Mouse (Mus musculus) MEL (cell line): ENCODE measurements around the gene Cyp2e1. TPM values are rescaled to one million over a fixed set of nuclear protein-coding genes. Genes with fewer than 3 reads are reported as not detected.

Experiments used
- DNase-seq: peaks from one replicate; pipeline ENCODE4 v3.0.0; 2011; ENCODE audit warnings: low read depth, low spot score
- H3K27ac ChIP-seq: 2 replicates; pipeline ENCODE4 v1.5.1; 2012; ENCODE audit warnings: low read depth, mild to moderate bottlenecking, control low read depth, low read length, moderate library complexity; ENCODE audit not compliant: control insufficient read depth
- H3K27me3 ChIP-seq, 2 experiments: fragments of 150-350 bp in 1 of 2; sonication (generic) in 1 of 2; 2 replicates each; pipeline ENCODE4 v1.6.1; 2012; ENCODE audit warnings: low read length in 2 of 2, mild to moderate bottlenecking in 2 of 2, improper control_type of control experiment in 1 of 2, moderate library complexity in 1 of 2; ENCODE audit not compliant: insufficient read depth in 2 of 2, control insufficient read depth in 1 of 2
- H3K36me3 ChIP-seq, 2 experiments: 2 replicates each; pipeline ENCODE4 v1.6.1; 2012 to 2014; ENCODE audit warnings: low read length in 2 of 2, improper control_type of control experiment in 1 of 2, inconsistent platforms in 1 of 2, mild to moderate bottlenecking in 1 of 2; ENCODE audit not compliant: insufficient read depth in 2 of 2, control insufficient read depth in 1 of 2
- H3K4me1 ChIP-seq, 2 experiments: fragments of 150-350 bp in 1 of 2; sonication (generic) in 1 of 2; 2 replicates each; pipeline ENCODE4 v1.6.1; 2012; ENCODE audit warnings: low read length in 2 of 2, improper control_type of control experiment in 1 of 2, mild to moderate bottlenecking in 1 of 2; ENCODE audit not compliant: insufficient read depth in 2 of 2, control insufficient read depth in 1 of 2
- H3K4me3 ChIP-seq, 2 experiments: fragments of 150-350 bp in 1 of 2; sonication (generic) in 1 of 2; 2 replicates each; pipeline ENCODE4 v1.5.1; 2012; ENCODE audit warnings: low read depth in 2 of 2, low read length in 2 of 2, mild to moderate bottlenecking in 2 of 2, moderate library complexity in 2 of 2, control low read depth in 1 of 2, improper control_type of control experiment in 1 of 2; ENCODE audit not compliant: control insufficient read depth in 1 of 2, insufficient read depth in 1 of 2
- H3K79me2 ChIP-seq: 2 replicates; pipeline ENCODE4 v1.6.1; 2012; ENCODE audit warnings: mild to moderate bottlenecking, low read length, moderate library complexity; ENCODE audit not compliant: control insufficient read depth, poor library complexity, insufficient read depth
- H3K9ac ChIP-seq: 2 replicates; pipeline ENCODE4 v1.6.1; 2012; ENCODE audit warnings: low read depth, mild to moderate bottlenecking, control low read depth, low read length, moderate library complexity; ENCODE audit not compliant: control insufficient read depth, poor library complexity, severe bottlenecking
- H3K9me3 ChIP-seq: fragments of 150-350 bp; sonication (generic); replicated peaks from 2 replicates; pipeline ENCODE4 v1.6.1; 2012; ENCODE audit warnings: mild to moderate bottlenecking, low read length, improper control_type of control experiment, moderate library complexity; ENCODE audit not compliant: insufficient read depth
- BHLHE40 ChIP-seq: IDR thresholded peaks from 2 replicates; pipeline ENCODE4 v1.6.1; 2012; ENCODE audit warnings: low read depth, mild to moderate bottlenecking, inconsistent platforms, low read length, improper control_type of control experiment, borderline replicate concordance
- CHD1 ChIP-seq: IDR thresholded peaks from 2 replicates; pipeline ENCODE4 v1.6.1; 2012; ENCODE audit warnings: low read depth, mild to moderate bottlenecking, inconsistent platforms, low read length, improper control_type of control experiment
- ELF1 ChIP-seq: IDR thresholded peaks from 2 replicates; pipeline ENCODE4 v1.6.1; 2014; ENCODE audit warnings: low read depth, mild to moderate bottlenecking, inconsistent platforms, low read length, improper control_type of control experiment, moderate library complexity
- GABPA ChIP-seq: IDR thresholded peaks from 2 replicates; pipeline ENCODE4 v1.6.1; 2012; ENCODE audit warnings: low read depth, mild to moderate bottlenecking, inconsistent platforms, low read length, improper control_type of control experiment, moderate library complexity
- MAFK ChIP-seq: IDR thresholded peaks from 2 replicates; pipeline ENCODE4 v1.6.1; 2011; ENCODE audit warnings: low read depth, mild to moderate bottlenecking, low read length, improper control_type of control experiment, borderline replicate concordance
- MAX ChIP-seq: IDR thresholded peaks from 2 replicates; pipeline ENCODE4 v1.6.1; 2011; ENCODE audit warnings: low read length, improper control_type of control experiment
- MEF2A ChIP-seq: IDR thresholded peaks from 2 replicates; pipeline ENCODE4 v1.6.1; 2014; ENCODE audit warnings: low read depth, mild to moderate bottlenecking, inconsistent platforms, low read length, improper control_type of control experiment; ENCODE audit not compliant: poor library complexity, insufficient replicate concordance, severe bottlenecking; ENCODE audit errors: extremely low read depth
- MXI1 ChIP-seq: IDR thresholded peaks from 2 replicates; pipeline ENCODE4 v1.6.1; 2011; ENCODE audit warnings: mild to moderate bottlenecking, low read depth, low read length, improper control_type of control experiment
- MYB ChIP-seq: IDR thresholded peaks from 2 replicates; pipeline ENCODE4 v1.6.1; 2011; ENCODE audit warnings: mild to moderate bottlenecking, low read depth, low read length, improper control_type of control experiment
- MYC ChIP-seq: IDR thresholded peaks from 2 replicates; pipeline ENCODE4 v1.6.1; 2011; ENCODE audit warnings: low read depth, mild to moderate bottlenecking, low read length, improper control_type of control experiment, moderate library complexity
- NELFE ChIP-seq: IDR thresholded peaks from 2 replicates; pipeline ENCODE4 v1.6.1; 2011; ENCODE audit warnings: low read depth, low read length, improper control_type of control experiment
- NRF1 ChIP-seq: IDR thresholded peaks from 2 replicates; pipeline ENCODE4 v1.6.1; 2014; ENCODE audit warnings: low read depth, mild to moderate bottlenecking, inconsistent platforms, low read length, improper control_type of control experiment, moderate library complexity; ENCODE audit not compliant: poor library complexity, insufficient read depth, severe bottlenecking
- POLR2A ChIP-seq, 2 experiments: IDR thresholded peaks; 2 replicates each; pipeline ENCODE4 v1.6.1; 2011 to 2012; ENCODE audit warnings: low read length in 2 of 2, mild to moderate bottlenecking in 2 of 2, control low read depth in 1 of 2, improper control_type of control experiment in 1 of 2, low read depth in 1 of 2, moderate library complexity in 1 of 2; ENCODE audit not compliant: control insufficient read depth in 1 of 2, insufficient read depth in 1 of 2, poor library complexity in 1 of 2
- POLR2AphosphoS5 ChIP-seq: IDR thresholded peaks from 2 replicates; pipeline ENCODE4 v1.6.1; 2012; ENCODE audit warnings: low read depth, borderline replicate concordance, mild to moderate bottlenecking, inconsistent platforms, low read length, moderate library complexity, mixed read lengths
- RAD21 ChIP-seq: IDR thresholded peaks from 2 replicates; pipeline ENCODE4 v1.6.1; 2011; ENCODE audit warnings: mild to moderate bottlenecking, low read depth, low read length, improper control_type of control experiment
- TAL1 ChIP-seq: IDR thresholded peaks from 2 replicates; pipeline ENCODE4 v1.6.1; 2012; ENCODE audit warnings: mild to moderate bottlenecking, inconsistent platforms, low read length, moderate library complexity, mixed read lengths
- TBP ChIP-seq: IDR thresholded peaks from 2 replicates; pipeline ENCODE4 v1.8.0; 2011; ENCODE audit warnings: low read depth, low read length, improper control_type of control experiment
- TCF12 ChIP-seq: IDR thresholded peaks from 2 replicates; pipeline ENCODE4 v1.6.1; 2014; ENCODE audit warnings: low read depth, mild to moderate bottlenecking, inconsistent platforms, low read length, improper control_type of control experiment, moderate library complexity
- UBTF ChIP-seq: IDR thresholded peaks from 2 replicates; pipeline ENCODE4 v1.6.1; 2012; ENCODE audit warnings: low read depth, mild to moderate bottlenecking, inconsistent platforms, low read length, improper control_type of control experiment, moderate library complexity, borderline replicate concordance; ENCODE audit not compliant: insufficient read depth
- USF1 ChIP-seq: IDR thresholded peaks from 2 replicates; pipeline ENCODE4 v1.6.1; 2014; ENCODE audit warnings: low read depth, mild to moderate bottlenecking, inconsistent platforms, low read length, improper control_type of control experiment, moderate library complexity
- USF2 ChIP-seq, 2 experiments: IDR thresholded peaks; 2 replicates each; pipeline ENCODE4 v1.6.1; 2011 to 2012; ENCODE audit warnings: improper control_type of control experiment in 2 of 2, low read length in 2 of 2, borderline replicate concordance in 1 of 2, inconsistent platforms in 1 of 2, low read depth in 1 of 2, mild to moderate bottlenecking in 1 of 2; ENCODE audit not compliant: insufficient read depth in 1 of 2
- ZNF384 ChIP-seq: IDR thresholded peaks from 2 replicates; pipeline ENCODE4 v1.6.1; 2012; ENCODE audit warnings: low read depth, mild to moderate bottlenecking, inconsistent platforms, low read length, improper control_type of control experiment
- polyA plus RNA-seq, 2 experiments: library from polyadenylated mRNA; stranded (reverse) in 1 of 2; unstranded in 1 of 2; fragments of >175 nt in 1 of 2; fragments of >200 nt in 1 of 2; gene quantifications; 2 replicates each; pipeline versions ENCODE4 v1.2.1 to v1.2.4; 2012; ENCODE audit warnings: low replicate concordance in 2 of 2, low read depth in 1 of 2; ENCODE audit not compliant: insufficient read length in 2 of 2, insufficient read depth in 1 of 2, missing spikeins in 1 of 2
- total RNA-seq: library from RNA; depleted of rRNA; stranded (reverse); fragments of 300-350 nt; gene quantifications from 2 replicates; pipeline ENCODE4 v1.2.3, GENCODE M21; 2012

The Cyp2e1 gene
- total and polyA plus RNA-seq, 3 experiments, result not detected

GRCm38 (mm10) chr7:140821305-140821652 lies 57.7 kb downstream of the Cyp2e1 start:
- Histone ChIP-seq H3K27ac (no peak overlapping the region), H3K27me3 (peaks cover 13 to 25% of the 10 kb centered on the region in 2 experiments), H3K4me3 (no peak overlapping the region), H3K4me1 (no peaks in the 10 kb centered on the region), H3K9me3 (no peaks in the 10 kb centered on the region), H3K36me3 (no peaks in the 10 kb centered on the region), H3K79me2 (no peaks in the 10 kb centered on the region), H3K9ac (no peak overlapping the region)
- no peak for DNase-seq
- TF ChIP-seq USF1 (no peak), MAFK (no peak), TBP (no peak), CHD1 (no peak), ZNF384 (no peak), MAX (no peak), MEF2A (no peak), USF2 (IDR thresholded peaks at IDR 0.05; ENCODE audit: borderline replicate concordance in 1 of 2, insufficient read depth in 1 of 2, low read depth in 1 of 2, low read length in 2 of 2) (no peak), MYC (no peak), POLR2A (IDR thresholded peaks at IDR 0.05; ENCODE audit: control insufficient read depth in 1 of 2, insufficient read depth in 1 of 2, low read depth in 1 of 2, low read length in 2 of 2, poor library complexity in 1 of 2) (no peak), NRF1 (no peak), BHLHE40 (no peak), RAD21 (no peak)

- Histone ChIP-seq H3K4me3 (no peak within 1 kb of the TSS), H3K9me3 (no peaks in the 10 kb centered on the region)
- DNase-seq, result no peak
Observed at GRCm38 (mm10) chr7:140821653-140822329, 58.3 kb downstream of the Cyp2e1 start, which contains the start of gene Zfp941. TSS of gene Zfp941 (minus strand) at chr7:140822178.

More at GRCm38 (mm10) chr7:140821653-140822329, 58.3 kb downstream of the Cyp2e1 start, which contains the start of gene Zfp941:
- no peak within 1 kb of the TSS for H3K9ac ChIP-seq
- H3K27me3 ChIP-seq, result peaks cover 13 to 22% of the 10 kb centered on the region in 2 experiments
- H3K27ac ChIP-seq, result no peak within 1 kb of the TSS
- H3K79me2 ChIP-seq, result no peaks in the 10 kb centered on the region
- no peaks in the 10 kb centered on the region for H3K36me3 ChIP-seq
- TF ChIP-seq UBTF, result no peak
- no peak for TF ChIP-seq GABPA
- TF ChIP-seq TAL1, result no peak
- no peak for TF ChIP-seq MYC
- TF ChIP-seq MXI1, result no peak
- no peak for TF ChIP-seq POLR2A (IDR thresholded peaks at IDR 0.05; ENCODE audit: control insufficient read depth in 1 of 2, insufficient read depth in 1 of 2, low read depth in 1 of 2, low read length in 2 of 2, poor library complexity in 1 of 2)
- TF ChIP-seq TCF12, result no peak
- no peak for TF ChIP-seq NELFE
- TF ChIP-seq POLR2AphosphoS5, result no peak
- TF ChIP-seq ELF1, result no peak
- TF ChIP-seq MYB, result no peak
- H3K4me1 ChIP-seq, result no peaks in the 10 kb centered on the region
